Mouse (Mus musculus): ENCODE results near the gene Spats2l.

Gene Spats2l

GRCm38 (mm10) chr1:57774001-57774667 is at the start of gene Spats2l:
Gene Spats2l (plus strand): TSS chr1:57774162.
- DNase-seq (ENCODE audit: low read depth, low spot score) = peak; percentile 79

GRCm38 (mm10) chr1:57725268-57725667 is 48.7 kb upstream of the Spats2l start:
- DNase-seq (ENCODE audit: low read depth, low spot score) = no peak

GRCm38 (mm10) chr1:57735877-57736276 is 38.1 kb upstream of the Spats2l start:
- DNase-seq (ENCODE audit: low read depth, low spot score) = no peak

- DNase-seq (ENCODE audit: low read depth, low spot score) = no peak
Measured at GRCm38 (mm10) chr1:57741740-57742139, 32.2 kb upstream of the Spats2l start.

- DNase-seq (ENCODE audit: low read depth, low spot score) = no peak
Measured at GRCm38 (mm10) chr1:57742266-57742665, 31.7 kb upstream of the Spats2l start.

- peak; percentile 38 for DNase-seq (ENCODE audit: low read depth, low spot score)
Measured at GRCm38 (mm10) chr1:57751781-57752180, 22.2 kb upstream of the Spats2l start.

GRCm38 (mm10) chr1:57766396-57766795 is 7.6 kb upstream of the Spats2l start:
- no peak for DNase-seq (ENCODE audit: low read depth, low spot score)

GRCm38 (mm10) chr1:57773326-57773725 is 636 bp upstream of the Spats2l start:
- DNase-seq (ENCODE audit: low read depth, low spot score) = no peak

GRCm38 (mm10) chr1:57774668-57775495 is 920 bp downstream of the Spats2l start:
- DNase-seq (ENCODE audit: low read depth, low spot score) = peak; percentile 60

GRCm38 (mm10) chr1:57775496-57775790 is 1.5 kb downstream of the Spats2l start:
- peak; percentile 33 for DNase-seq (ENCODE audit: low read depth, low spot score)

- DNase-seq (ENCODE audit: low read depth, low spot score) = no peak
Measured at GRCm38 (mm10) chr1:57776671-57777281, 2.8 kb downstream of the Spats2l start.

GRCm38 (mm10) chr1:57784300-57784699 is 10.3 kb downstream of the Spats2l start:
- peak; percentile 52 for DNase-seq (ENCODE audit: low read depth, low spot score)

- peak; percentile 57 for DNase-seq (ENCODE audit: low read depth, low spot score)
Measured at GRCm38 (mm10) chr1:57789831-57790230, 15.9 kb downstream of the Spats2l start.

GRCm38 (mm10) chr1:57792212-57792611 is 18.2 kb downstream of the Spats2l start:
- no peak for DNase-seq (ENCODE audit: low read depth, low spot score)

GRCm38 (mm10) chr1:57795838-57796237 is 21.9 kb downstream of the Spats2l start:
- no peak for DNase-seq (ENCODE audit: low read depth, low spot score)

- DNase-seq (ENCODE audit: low read depth, low spot score) = peak; percentile 59
Measured at GRCm38 (mm10) chr1:57799398-57799797, 25.4 kb downstream of the Spats2l start.

GRCm38 (mm10) chr1:57800846-57801245 is 26.9 kb downstream of the Spats2l start:
- DNase-seq (ENCODE audit: low read depth, low spot score) = no peak

- no peak for DNase-seq (ENCODE audit: low read depth, low spot score)
Measured at GRCm38 (mm10) chr1:57806126-57806525, 32.2 kb downstream of the Spats2l start.

- peak; percentile 33 for DNase-seq (ENCODE audit: low read depth, low spot score)
Measured at GRCm38 (mm10) chr1:57807882-57808281, 33.9 kb downstream of the Spats2l start.

GRCm38 (mm10) chr1:57810221-57810620 is 36.3 kb downstream of the Spats2l start:
- DNase-seq (ENCODE audit: low read depth, low spot score) = no peak

GRCm38 (mm10) chr1:57817103-57817502 is 43.1 kb downstream of the Spats2l start:
- DNase-seq (ENCODE audit: low read depth, low spot score) = no peak

GRCm38 (mm10) chr1:57820428-57820997 is 46.6 kb downstream of the Spats2l start:
- peak; percentile 32 for DNase-seq (ENCODE audit: low read depth, low spot score)

Measured in brain, adult 2 months (tissue).